Mouse (Mus musculus): Measurements from ENCODE around the gene E030025P04Rik.

The E030025P04Rik gene

DNA sequence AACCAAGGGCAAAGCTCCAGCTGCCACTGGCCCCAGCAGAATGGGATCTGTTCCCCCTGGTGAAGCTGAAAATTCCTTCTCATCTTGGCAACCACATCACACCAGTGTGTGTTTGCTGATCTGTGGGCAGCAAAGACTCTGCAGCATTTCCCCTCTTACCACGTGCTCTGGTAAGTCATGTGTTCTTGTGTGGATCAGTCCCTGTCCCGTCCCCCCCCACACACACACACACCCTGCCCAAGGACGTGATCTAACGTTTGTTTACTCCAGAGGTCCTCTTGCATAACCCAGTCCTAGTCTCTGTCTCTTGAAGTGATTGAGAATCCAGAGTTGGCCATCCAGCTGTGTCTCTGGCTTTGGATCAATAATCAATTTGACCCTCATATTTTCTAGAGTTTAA is at the start of gene E030025P04Rik:
Gene E030025P04Rik (minus strand): TSS at position 134 of the 400 bp plus-strand sequence.
- no peak for DNase-seq (ENCODE audit: low read depth, low spot score)

DNA sequence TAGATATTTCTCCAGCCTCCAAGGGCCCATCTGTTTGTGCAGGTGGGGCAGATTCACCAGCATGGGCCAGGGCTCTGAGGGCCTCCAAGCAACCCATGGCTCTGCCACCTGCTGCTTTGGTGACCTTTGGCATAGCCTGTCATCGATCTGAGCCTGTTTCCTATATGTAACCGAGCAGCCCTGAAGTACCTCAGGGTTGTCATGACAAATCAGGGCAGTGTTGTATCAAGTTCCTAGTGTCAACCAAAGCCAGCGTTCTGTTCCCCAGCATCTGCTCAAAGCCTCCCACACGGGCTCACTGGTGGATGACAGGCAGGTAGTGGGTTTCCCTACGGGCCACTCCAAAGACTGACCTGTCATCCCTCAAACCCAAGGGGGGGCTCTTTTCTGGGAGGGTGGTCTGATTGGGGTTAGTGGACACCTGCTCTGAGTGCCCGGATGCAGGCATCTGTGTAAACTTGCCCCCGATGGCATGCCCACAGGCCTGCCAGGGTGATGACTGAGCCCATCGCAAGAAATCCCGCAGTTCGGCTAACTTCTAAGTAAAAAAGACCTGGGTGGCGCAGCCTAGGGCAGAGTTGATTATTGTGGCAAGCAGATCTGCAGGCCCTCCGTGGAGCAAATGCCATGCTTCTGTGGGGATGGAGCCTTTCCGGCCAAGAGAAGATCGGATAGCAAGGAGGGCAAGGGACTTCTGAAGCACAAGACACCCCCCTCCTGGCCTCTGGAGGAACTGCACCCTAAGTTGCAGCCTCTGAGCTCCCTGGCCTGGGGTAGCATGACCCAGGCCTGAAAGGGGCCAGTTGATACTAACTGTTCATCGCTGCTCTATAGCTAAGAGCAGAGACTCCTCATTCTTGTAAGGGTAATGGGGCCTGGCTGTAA is 48.7 kb upstream of the E030025P04Rik start:
- DNase-seq (ENCODE audit: low read depth, low spot score): peak; percentile 3

DNA sequence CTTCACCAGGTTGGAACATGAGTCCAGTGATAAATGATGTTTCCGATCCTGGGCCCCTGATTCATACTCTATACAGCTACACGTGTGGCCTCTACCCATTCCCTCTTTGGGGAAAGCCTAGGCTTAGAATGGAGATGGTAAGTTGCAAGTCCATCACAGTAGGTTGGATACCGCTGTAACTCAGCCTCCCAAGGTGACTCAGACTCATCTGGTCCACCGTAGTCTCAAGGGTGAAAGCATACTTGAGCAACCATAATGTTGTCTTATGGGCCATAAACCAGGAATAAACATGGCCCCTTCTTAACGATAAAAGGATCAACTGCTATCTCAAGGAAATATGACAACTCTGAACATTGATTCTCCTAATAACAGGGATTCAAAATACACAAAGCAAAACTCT is 44.1 kb upstream of the E030025P04Rik start:
- DNase-seq (ENCODE audit: low read depth, low spot score): no peak

DNA sequence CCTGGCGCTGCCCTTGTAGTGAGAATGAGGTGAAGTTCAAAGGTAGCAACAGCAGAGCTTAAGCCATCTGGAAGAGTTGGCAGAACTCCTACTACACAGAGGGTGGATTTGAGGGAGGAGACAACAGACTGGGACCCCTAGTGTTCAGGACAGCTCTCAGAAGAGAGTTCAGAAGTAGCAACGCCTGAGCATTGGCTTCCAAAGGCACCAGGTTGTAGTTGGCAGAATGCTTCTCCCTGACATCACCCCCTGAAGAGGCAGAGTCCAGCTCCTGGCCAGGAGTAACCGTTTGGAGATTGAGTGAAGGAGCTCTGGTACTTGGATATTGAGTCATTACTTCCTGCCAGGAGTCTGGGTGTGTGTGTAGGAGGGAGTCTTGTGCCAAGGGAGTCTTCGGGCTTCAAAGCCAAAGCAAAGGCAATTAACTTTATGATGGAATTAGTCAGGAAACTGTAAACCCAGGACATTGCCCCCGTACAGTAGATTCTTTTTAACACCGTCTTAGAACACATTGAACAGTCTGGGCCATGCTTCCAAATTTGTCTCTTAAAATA is 43.5 kb upstream of the E030025P04Rik start:
- no peak for DNase-seq (ENCODE audit: low read depth, low spot score)

DNA sequence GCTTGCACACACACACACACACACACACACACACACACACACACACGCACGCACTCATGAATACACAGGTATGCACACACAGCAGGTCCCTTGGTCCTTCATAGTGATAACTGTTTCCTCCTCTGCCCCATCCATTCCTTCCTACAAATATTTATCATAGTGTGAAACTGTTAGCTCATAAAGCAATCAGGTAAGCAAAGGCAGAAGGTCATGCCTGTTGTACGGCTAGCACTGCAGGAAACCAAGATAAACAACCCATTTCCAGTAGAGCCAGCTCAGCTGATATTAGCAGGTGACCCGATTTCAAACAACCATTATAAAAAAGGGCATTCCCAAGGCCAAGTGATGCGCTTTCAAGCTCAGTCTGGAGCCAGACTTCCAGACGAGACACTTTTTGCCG is 36.9 kb upstream of the E030025P04Rik start:
- no peak for DNase-seq (ENCODE audit: low read depth, low spot score)

DNA sequence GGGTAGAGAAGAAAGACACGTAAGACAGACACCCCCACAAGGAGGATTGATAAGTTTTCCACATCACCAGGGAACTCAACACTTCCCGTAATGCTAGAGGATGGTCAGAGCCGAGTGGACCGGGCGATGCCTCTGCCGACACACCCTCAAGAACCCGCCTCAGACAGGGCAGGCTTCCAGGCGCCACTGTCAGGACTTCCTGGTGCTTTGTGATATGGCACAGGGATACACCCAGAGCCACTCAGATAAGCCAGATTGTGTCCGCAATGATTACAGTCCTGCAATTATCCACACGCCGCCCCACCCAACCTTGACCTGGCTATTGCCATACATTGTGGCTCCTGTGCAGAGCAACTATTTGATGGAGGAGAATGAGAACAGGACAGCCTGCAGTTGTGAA is 36.1 kb upstream of the E030025P04Rik start:
- no peak for DNase-seq (ENCODE audit: low read depth, low spot score)

DNA sequence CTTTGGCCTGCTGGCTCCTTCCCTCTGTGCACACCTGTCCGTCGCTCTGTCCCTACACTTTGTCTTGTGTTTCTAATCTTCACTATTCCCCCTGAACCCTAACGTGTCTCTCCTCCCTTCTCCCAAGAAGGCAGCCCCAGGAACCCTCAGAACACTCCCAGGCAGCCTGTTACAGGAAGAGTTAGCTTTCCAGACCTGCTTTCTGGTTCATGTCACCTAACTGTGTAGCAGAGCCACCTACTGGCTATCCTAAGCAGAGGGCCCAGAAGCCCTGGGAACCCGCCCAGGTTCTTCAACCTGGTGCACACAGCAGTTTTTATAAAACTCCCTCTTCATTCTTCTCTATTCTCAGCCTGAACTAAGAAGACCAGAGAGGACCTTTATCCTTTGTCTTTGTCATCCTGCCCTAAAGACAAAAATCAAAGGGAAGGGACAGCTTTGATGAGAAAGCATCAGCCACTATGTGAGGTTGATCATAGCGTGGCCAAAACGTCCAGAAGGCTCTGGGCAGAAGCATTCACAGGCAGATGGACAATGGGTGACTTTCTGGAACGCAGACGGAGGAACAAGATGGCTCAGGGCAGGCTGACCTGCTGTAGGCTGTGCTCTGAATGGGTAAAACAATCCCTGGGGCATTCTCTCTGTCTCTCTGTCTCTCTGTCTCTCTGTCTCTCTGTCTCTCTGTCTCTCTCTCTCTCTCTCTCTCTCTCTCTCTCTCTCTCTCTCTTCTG is 34.8 kb upstream of the E030025P04Rik start:
- DNase-seq (ENCODE audit: low read depth, low spot score): no peak

DNA sequence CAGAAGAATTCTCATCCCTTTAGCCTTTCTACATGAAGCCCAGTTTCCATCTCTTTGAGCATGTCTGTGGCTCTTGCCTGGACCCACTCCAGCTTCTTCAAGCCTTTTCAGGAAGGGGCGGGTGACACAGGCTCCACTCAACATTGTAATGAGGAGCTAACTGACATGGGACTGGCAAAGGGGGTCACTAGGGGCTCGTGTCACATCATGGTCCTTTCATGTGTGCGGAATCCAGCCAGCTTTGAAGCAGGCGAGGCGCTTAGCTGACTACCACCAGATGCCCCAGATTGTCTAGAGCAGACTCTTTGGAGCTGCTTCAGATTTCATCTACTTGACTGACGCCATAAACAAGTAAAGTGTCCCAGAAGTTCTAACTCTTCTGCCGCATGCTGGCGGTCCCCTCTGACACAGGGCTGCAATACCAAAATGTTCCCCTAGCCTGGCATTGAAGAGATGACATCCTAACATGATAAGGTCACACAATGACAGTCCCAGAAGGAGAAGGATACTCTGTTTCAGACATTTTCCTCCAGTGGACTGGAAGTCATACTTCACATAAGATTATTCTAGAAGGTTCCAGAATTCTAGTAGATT is 31.3 kb upstream of the E030025P04Rik start:
- no peak for DNase-seq (ENCODE audit: low read depth, low spot score)

DNA sequence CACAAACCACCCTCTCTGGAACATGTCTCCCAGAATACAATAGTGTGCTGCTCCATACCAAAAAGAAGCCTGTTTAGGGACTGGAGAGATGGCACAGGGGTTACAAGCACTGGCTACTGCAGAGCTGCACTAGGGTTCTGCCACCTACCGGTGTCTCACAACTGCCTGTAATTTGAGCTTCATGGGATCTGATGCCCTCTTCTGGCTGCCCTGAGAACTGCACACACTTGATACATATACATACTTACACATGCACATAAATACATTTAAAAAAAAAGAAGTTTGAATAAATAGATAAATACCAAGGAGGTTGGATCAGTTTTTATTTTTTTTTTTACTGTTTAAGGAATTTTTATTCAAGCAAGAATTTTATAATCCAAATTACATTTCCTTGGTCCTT is 28.1 kb upstream of the E030025P04Rik start:
- DNase-seq (ENCODE audit: low read depth, low spot score): no peak

DNA sequence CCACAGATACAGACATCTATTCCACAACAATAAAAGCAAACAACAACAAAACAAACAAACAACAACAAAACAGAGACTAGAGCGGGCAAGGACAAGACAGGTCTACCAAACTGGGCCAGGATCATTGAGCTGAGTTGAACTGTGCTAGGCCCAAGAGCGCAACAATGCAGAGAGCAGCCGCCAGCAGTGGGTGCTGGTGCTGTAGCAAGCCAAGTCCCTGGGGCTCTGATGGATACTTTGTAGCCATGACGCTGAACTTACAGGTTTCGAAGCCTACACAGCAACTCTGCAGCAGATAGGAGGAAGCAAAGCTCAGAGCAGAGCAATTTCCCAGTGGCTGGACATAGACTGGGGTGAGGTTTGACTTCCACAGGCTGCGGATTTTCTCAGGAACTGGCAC is 26.6 kb upstream of the E030025P04Rik start:
- no peak for DNase-seq (ENCODE audit: low read depth, low spot score)

DNA sequence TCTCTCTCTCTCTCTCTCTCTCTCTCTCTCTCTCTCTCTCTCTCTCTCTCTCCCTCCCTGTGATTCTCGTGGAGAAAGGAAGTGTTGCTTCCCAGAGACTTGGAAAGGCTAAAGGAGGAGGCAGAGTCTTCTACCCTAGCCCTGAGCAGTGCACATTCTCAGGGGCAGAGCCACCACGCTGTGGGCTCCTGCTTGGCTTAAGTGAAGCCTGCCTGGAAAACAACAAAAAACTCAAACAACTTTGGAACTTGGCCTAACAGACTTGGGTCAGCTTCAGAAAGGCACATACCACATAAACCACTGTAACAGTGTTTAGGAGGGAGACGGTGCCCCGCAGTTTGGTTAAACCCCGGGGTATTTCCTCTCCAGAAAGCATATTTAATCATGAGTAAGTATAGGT is 13.5 kb upstream of the E030025P04Rik start:
- no peak for DNase-seq (ENCODE audit: low read depth, low spot score)

DNA sequence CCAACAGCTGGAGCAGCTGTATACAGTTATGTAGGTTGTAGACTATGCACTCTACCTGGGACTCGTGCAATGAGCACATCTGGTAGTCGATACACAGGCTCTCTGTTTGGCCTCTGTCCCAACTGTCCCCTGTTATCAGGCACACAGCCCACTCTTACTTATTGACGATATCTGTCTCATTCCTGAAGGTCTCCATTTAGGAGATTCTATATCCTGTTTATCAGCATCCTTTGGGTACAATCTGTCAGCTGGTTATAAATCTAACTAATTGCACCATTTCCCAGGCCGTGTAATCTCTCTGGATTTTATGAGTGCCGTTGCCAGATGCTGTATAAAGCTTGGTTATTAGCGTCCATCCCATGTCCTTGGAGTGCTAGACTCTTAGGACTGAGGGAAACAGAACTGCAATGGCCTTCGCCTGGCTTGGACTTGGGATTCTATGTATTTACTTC is 747 bp upstream of the E030025P04Rik start:
- DNase-seq (ENCODE audit: low read depth, low spot score): no peak

DNA sequence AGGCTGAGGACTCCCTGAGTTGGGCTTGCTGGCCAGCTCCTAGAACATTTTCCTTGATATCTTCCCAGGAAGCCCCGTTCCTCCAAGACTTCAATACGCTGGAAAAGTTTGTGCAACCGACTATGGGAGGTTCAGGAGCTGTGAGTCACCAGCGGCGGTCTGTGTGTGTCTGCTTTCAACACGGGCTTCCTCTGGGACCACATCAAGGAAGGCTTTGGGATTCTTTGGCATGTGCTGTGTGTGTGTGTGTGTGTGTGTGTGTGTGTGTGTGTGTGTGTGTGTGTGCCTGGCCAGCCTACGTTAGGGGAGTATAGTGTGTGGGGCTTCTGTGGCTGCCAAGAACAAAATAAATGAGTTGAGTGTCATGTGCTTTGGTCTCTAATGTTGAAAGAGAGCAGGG is 17.7 kb downstream of the E030025P04Rik start:
- DNase-seq (ENCODE audit: low read depth, low spot score): no peak

DNA sequence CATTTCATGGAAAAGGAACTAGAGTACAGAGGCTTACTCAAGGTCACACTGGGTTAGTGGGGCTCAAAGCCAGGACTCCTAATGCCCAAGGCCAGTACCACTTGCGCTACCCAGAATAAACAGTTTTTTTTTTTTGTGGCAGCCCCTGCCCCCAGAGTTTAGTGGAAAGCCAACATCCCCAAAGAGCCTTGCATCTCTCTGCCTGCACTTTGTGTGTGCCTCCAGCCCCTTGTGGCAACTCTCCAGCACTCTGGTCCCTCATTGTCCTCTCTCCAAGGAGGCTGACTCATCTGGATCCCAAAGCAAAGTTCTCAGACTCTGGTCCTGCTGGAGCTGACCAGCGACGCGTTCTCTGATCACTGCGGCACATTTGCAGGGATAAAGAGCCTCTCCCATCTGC is 18.7 kb downstream of the E030025P04Rik start:
- no peak for DNase-seq (ENCODE audit: low read depth, low spot score)

DNA sequence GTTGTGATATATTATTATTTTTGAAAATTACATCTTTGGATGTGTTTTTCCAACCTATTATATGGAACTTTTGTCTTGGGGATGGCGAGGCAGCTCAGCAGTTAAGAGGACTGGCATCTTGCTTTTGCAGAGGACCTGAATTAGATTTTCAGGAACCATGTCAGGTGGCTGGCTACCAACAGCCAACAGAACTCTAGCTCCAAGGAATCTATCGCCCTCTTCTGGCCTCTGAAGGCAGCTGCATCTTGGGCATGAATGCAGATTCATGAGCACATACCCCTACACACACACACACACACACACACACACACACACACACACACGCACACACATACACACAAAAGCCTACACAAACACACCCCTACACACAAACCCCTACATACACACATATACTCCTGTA is 19.9 kb downstream of the E030025P04Rik start:
- DNase-seq (ENCODE audit: low read depth, low spot score): no peak

DNA sequence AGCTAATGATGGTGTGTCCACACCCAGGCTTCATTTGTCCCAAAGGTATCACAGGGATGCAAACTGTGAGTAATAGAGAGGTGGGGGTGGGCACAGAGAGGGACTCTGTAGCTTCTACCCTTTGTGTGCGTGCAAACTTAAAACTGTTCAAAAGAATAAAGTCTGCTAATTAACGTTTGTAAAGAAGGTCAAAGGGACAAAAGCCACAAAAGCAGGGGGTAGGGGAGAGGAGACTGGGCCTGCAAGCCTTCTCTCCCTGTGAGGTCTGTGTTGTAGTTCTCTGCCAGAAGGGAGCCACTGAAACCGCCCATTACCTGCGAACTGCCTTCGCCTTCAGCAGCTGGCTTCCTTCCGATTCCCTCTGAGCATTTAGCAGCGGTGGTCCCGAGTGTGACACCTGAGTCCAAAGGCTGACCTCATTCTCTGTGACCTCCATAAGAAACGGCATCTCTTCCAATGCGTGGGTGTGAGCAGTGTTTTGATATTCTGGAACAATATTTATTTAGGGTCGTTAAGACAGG is 34.3 kb downstream of the E030025P04Rik start:
- DNase-seq (ENCODE audit: low read depth, low spot score): no peak

DNA sequence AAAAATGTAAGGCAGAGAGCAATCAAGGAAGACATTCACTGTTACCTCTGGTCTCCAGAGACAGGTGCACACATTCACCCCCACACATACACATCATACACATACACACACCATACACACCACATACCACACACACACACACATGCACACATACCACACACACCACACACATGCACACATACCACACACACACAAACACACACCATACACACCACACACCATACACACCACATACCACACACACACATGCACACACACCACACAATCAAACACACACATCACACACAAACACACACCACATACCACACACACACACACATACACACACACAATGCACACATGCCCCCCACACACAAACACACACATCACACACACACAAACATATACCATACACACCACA is 35.1 kb downstream of the E030025P04Rik start:
- DNase-seq (ENCODE audit: low read depth, low spot score): no peak

DNA sequence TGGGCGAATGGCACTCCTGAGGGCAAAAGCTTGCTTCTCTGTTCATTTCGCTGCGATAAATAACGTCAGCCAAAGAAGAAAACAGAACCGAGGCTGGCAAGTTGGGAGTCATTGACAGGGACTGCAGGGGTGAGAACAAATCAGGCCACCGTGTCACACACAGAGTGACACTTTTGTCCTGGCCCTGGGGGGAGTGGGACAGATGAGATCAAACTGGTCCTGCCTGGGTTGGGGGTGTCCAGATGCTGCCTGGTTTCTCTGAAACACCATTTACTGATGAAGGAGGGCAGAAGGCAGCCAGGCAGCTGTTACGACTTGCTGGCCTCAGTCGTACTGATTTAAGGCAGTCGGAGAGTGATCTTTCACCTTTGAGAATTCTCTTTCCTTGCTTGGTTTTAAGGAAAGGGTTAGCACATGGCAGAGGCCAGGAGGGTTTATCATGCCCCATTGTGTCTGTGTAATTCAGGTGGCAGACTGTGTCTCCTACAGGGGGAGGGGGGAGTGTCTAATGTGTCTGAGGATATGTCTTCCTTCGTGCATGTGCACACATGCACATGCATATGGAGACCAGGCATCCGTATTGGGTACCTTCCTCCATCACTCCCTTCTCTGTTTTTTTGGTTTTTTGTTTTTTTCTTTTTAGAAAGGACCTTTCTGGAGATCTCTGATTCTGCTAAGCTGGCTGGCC is 36.5 kb downstream of the E030025P04Rik start:
- DNase-seq (ENCODE audit: low read depth, low spot score): no peak

DNA sequence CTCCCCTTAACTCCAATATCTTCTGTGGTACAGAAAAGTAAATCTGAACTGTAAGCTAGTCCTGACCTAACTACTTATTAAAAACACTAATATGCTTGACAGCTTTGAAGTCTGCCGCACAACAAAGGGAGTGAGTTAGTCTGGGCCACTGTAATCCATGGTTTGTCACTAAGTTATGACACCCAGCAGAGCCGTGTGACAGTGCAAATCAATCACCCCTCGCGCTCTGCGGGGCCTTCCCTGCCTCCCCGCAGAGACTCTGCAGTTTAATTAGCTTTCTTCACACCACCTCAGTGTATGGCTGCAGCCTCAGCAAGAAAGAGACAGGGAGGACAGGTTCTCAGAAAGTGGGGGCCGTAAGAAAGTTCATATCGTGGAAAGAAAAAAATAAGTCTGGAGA is 37.4 kb downstream of the E030025P04Rik start:
- DNase-seq (ENCODE audit: low read depth, low spot score): no peak

DNA sequence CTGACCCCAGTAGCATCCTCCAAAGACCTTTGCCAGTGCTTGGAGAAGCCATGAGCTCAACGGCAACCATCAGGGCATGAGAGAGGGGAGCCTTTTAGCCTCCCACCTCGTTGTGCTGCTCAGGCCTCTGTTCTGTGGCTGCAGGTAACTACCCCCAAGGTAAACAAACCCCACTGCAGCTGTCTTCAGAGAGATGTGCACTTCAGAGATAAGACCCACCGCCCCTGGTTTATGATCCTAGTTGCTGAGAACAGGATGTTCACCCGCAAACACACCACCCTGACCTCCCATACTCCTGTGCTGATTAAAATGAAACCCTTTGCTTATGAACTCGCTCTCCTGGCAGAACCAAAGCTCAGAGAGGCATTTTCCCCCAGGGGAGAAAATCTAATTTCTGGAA is 38.0 kb downstream of the E030025P04Rik start:
- no peak for DNase-seq (ENCODE audit: low read depth, low spot score)

DNA sequence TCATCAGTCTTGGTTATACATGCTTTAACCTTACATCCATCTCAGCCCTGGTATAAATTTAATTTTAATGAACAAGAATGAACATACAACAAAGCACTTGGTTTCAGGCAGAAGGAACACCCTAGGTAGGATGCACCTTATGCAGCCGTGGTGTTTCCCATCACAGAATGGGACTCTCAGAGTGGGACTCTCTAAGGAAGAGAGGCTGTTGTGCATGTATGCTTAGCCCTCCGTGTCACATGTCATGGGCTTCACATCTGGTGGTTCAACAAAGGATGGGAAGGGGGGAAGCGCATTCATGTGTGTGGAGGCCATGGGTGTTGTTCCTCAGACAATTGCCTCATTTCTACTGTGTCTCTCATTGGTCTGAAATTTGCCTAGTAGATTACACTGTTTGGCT is 40.8 kb downstream of the E030025P04Rik start:
- DNase-seq (ENCODE audit: low read depth, low spot score): no peak
